Mouse (Mus musculus) fat pad, adult 2 months (tissue): ENCODE measurements around the gene Ptch2.

Experiments
- DNase-seq: peaks from one replicate; pipeline ENCODE4 v3.0.0-alpha.2; 2011; ENCODE audit warnings: low read depth, low spot score; ENCODE audit errors: extremely low read depth

Gene Ptch2

GRCm38 (mm10) chr4:117149291-117150211, 53.7 kb downstream of the Ptch2 start:
- DNase-seq = no peak

GRCm38 (mm10) chr4:117150212-117150733, 54.4 kb downstream of the Ptch2 start:
- no peak for DNase-seq

GRCm38 (mm10) chr4:117151416-117151815, 55.5 kb downstream of the Ptch2 start:
- no peak for DNase-seq

GRCm38 (mm10) chr4:117152714-117153113, 56.8 kb downstream of the Ptch2 start:
- no peak for DNase-seq

GRCm38 (mm10) chr4:117155020-117155791, 59.3 kb downstream of the Ptch2 start:
- no peak for DNase-seq

- no peak for DNase-seq
These were observed 60.0 kb downstream of the Ptch2 start, which contains the start of gene Rps8 for GRCm38 (mm10) chr4:117155792-117156355. TSS of gene Rps8 (minus strand) at chr4:117156243.

GRCm38 (mm10) chr4:117156372-117156771, 60.5 kb downstream of the Ptch2 start:
- DNase-seq = no peak

- no peak for DNase-seq
These were observed 63.8 kb downstream of the Ptch2 start for GRCm38 (mm10) chr4:117159666-117160065.

- DNase-seq = no peak
These were observed 65.3 kb downstream of the Ptch2 start for GRCm38 (mm10) chr4:117161183-117161582.
